Mouse (Mus musculus) c-Kit-positive CD71-negative TER-119-negative erythroid progenitor cells, embryonic 14.5 days (primary cell): Measurements from ENCODE around the gene Hnrnpab.
A peak's percentile ranks its signal among the peaks of the same experiment; 100 is the strongest.

Experiments
- DNase-seq: peaks from one replicate; pipeline ENCODE4 v3.0.0-alpha.2; 2013; ENCODE audit warnings: low read depth

Hnrnpab gene

GRCm38 (mm10) chr11:51606447-51607095 lies at the start of gene Hnrnpab:
TSS of gene Hnrnpab (minus strand) at chr11:51606847.
- DNase-seq, result peak; percentile 95

- no peak for DNase-seq
Measured at GRCm38 (mm10) chr11:51654891-51655290, 48.2 kb upstream of the Hnrnpab start.

- DNase-seq, result no peak
Measured at GRCm38 (mm10) chr11:51653736-51654135, 47.1 kb upstream of the Hnrnpab start.

- DNase-seq, result no peak
Measured at GRCm38 (mm10) chr11:51652889-51653418, 46.3 kb upstream of the Hnrnpab start.

GRCm38 (mm10) chr11:51650691-51651515 lies 44.3 kb upstream of the Hnrnpab start, which contains the start of the genes N4bp3 and D930048N14Rik:
TSS of gene N4bp3 (minus strand) at chr11:51650842.
TSS of gene D930048N14Rik (plus strand) at chr11:51650954.
- peak; percentile 56 for DNase-seq

GRCm38 (mm10) chr11:51650261-51650660 lies 43.6 kb upstream of the Hnrnpab start:
- no peak for DNase-seq

GRCm38 (mm10) chr11:51649889-51650199 lies 43.2 kb upstream of the Hnrnpab start:
- no peak for DNase-seq

GRCm38 (mm10) chr11:51649111-51649888 lies 42.7 kb upstream of the Hnrnpab start:
- no peak for DNase-seq

- no peak for DNase-seq
Measured at GRCm38 (mm10) chr11:51648566-51648965, 41.9 kb upstream of the Hnrnpab start.

- no peak for DNase-seq
Measured at GRCm38 (mm10) chr11:51646751-51647667, 40.4 kb upstream of the Hnrnpab start.

GRCm38 (mm10) chr11:51646245-51646644 lies 39.6 kb upstream of the Hnrnpab start:
- no peak for DNase-seq

- no peak for DNase-seq
Measured at GRCm38 (mm10) chr11:51645293-51645692, 38.6 kb upstream of the Hnrnpab start.

- DNase-seq, result peak; percentile 66
Measured at GRCm38 (mm10) chr11:51644217-51644616, 37.6 kb upstream of the Hnrnpab start.

GRCm38 (mm10) chr11:51643761-51644160 lies 37.1 kb upstream of the Hnrnpab start:
- no peak for DNase-seq

GRCm38 (mm10) chr11:51643202-51643601 lies 36.6 kb upstream of the Hnrnpab start:
- DNase-seq, result no peak

GRCm38 (mm10) chr11:51640748-51641147 lies 34.1 kb upstream of the Hnrnpab start:
- no peak for DNase-seq

GRCm38 (mm10) chr11:51638497-51638896 lies 31.9 kb upstream of the Hnrnpab start:
- DNase-seq, result no peak

- DNase-seq, result peak; percentile 66
Measured at GRCm38 (mm10) chr11:51637971-51638414, 31.3 kb upstream of the Hnrnpab start.

- peak; percentile 74 for DNase-seq
Measured at GRCm38 (mm10) chr11:51636323-51636684, 29.7 kb upstream of the Hnrnpab start.

GRCm38 (mm10) chr11:51635525-51636322 lies 29.1 kb upstream of the Hnrnpab start, which contains the start of gene Rmnd5b:
TSS of gene Rmnd5b (minus strand) at chr11:51635896.
- DNase-seq, result peak; percentile 65
